Mouse (Mus musculus): ENCODE measurements around the gene Bex2.

- TF ChIP-seq POLR2A (IDR thresholded peaks at IDR 0.05; ENCODE audit: borderline replicate concordance, low read depth, low read length) = no peak
- TF ChIP-seq CTCF (IDR thresholded peaks at IDR 0.05; ENCODE audit: low read depth, low read length) = no peak
Observed at GRCm38 (mm10) chrX:136092497-136093279, 24.7 kb upstream of the Bex2 start.

All from bone marrow macrophage, adult 2 months (primary cell).